Mouse (Mus musculus) bone marrow, adult 2 months (tissue): ENCODE data around the gene Alkbh5.

Source experiments
- CTCF ChIP-seq: fragments of 200-500 bp; IDR thresholded peaks from 2 replicates; pipeline ENCODE4 v1.5.1; 2011; ENCODE audit warnings: low read length, control low read depth; ENCODE audit not compliant: control insufficient read depth, insufficient read depth
- POLR2A ChIP-seq: fragments of 200-500 bp; IDR thresholded peaks from 2 replicates; pipeline ENCODE4 v1.6.1; 2011; ENCODE audit warnings: low read depth, mild to moderate bottlenecking, control low read depth, low read length, borderline replicate concordance; ENCODE audit not compliant: control insufficient read depth

DNA sequence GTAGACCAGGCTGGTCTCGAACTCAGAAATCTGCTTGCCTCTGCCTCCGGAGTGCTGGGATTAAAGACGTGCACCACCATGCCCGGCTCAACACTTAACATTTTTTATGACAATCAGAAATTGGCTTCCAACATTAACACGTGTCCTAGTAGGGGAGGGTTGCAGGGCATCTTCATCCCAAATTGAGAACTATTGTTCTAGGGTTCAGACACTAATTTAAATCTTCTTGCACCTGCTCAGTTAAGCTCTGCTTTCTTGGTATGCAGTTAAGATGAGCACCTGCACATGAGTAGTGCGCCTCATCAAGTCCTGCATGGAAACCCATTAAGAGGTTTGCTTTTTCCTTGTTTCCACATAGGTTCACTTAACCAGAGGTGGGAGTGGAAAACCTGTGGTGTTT is 5.7 kb downstream of the Alkbh5 start:
- TF ChIP-seq CTCF (no peak), POLR2A (no peak)
